Mouse (Mus musculus) forebrain, embryonic 16.5 days (tissue): ENCODE data around the gene BC035947. TPM values are rescaled to one million over a fixed set of nuclear protein-coding genes. Genes with fewer than 3 reads are reported as not detected.
A peak's percentile ranks its signal among the peaks of the same experiment; 100 is the strongest.

ENCODE experiments used
- ATAC-seq: fragments of 200-750 bp; cut with Nextera tagmentation; 2 replicates; pipeline ENCODE4 v1.8.0; 2017; ENCODE audit warnings: mild to moderate bottlenecking, moderate library complexity
- H3K27ac ChIP-seq: fragments of 300-500 bp; sonication (generic); 2 replicates; pipeline ENCODE4 v1.5.1; 2014; ENCODE audit warnings: low read length, control low read depth
- H3K27me3 ChIP-seq: fragments of 300-500 bp; sonication (generic); replicated peaks from 2 replicates; pipeline ENCODE4 v1.6.1; 2014; ENCODE audit warnings: low read length; ENCODE audit not compliant: control insufficient read depth, insufficient read depth
- H3K36me3 ChIP-seq: fragments of 300-500 bp; sonication (generic); 2 replicates; pipeline ENCODE4 v1.6.1; 2014; ENCODE audit not compliant: control insufficient read depth, insufficient read depth
- H3K4me1 ChIP-seq: fragments of 300-500 bp; sonication (generic); replicated peaks from 2 replicates; pipeline ENCODE4 v1.6.1; 2014; ENCODE audit warnings: low read length; ENCODE audit not compliant: control insufficient read depth, insufficient read depth
- H3K4me2 ChIP-seq: fragments of 300-500 bp; sonication (generic); 2 replicates; pipeline ENCODE4 v1.6.1; 2014; ENCODE audit warnings: mild to moderate bottlenecking, low read length, control low read depth
- H3K4me3 ChIP-seq: fragments of 300-500 bp; sonication (generic); replicated peaks from 2 replicates; pipeline ENCODE4 v1.5.1; 2014; ENCODE audit warnings: mild to moderate bottlenecking, low read length, control low read depth
- H3K9ac ChIP-seq: fragments of 300-500 bp; sonication (generic); replicated peaks from 2 replicates; pipeline ENCODE4 v1.6.1; 2014; ENCODE audit warnings: low read depth, low read length, control low read depth
- H3K9me3 ChIP-seq: fragments of 300-500 bp; sonication (generic); 2 replicates; pipeline ENCODE4 v1.6.1; 2016; ENCODE audit warnings: low read length; ENCODE audit not compliant: control insufficient read depth
- WGBS: fragments of 180-500 bp; shearing (Covaris S2); extraction: QIAGEN DNeasy Blood & Tissue Kit; methylation state at CpG from one replicate; pipeline ENCODE4 v1.1.7; 2014; 5-methylcytosine and 5-hydroxymethylcytosine counted together
- polyA plus RNA-seq: library from polyadenylated mRNA; unstranded; fragments of >200 nt; fragmentation: Nextera tagmentation; extraction: Ambion mirVana; gene quantifications from 2 replicates; pipeline ENCODE4 v1.2.1, GENCODE M21; 2015

The BC035947 gene
- polyA plus RNA-seq, 1 experiment from 2014 or later = 0.46 TPM

DNA sequence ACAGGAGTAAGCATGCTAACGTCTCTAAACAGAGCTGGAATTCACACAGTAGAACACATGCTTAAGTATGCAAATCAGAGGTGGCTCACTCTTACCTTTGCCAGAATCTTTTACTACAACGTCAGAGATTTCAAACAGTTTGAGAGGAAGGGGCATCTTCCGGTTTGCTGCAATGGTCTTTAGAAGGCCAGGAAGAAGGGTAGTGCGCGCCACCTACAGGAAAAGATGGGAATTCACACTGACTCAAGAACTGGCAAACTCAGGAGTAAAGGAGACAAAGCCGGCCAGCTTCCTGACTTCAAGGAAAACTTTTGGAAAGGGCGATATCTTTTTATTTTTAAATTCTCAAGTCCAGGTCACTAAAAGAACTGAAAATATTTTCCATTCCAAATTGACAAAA lies 57.3 kb downstream of the BC035947 start:
- peaks cover 23% of the 10 kb centered on the region for H3K36me3 ChIP-seq
- 26% methylated on average over 7 of the region's 7 CpGs for WGBS
- H3K4me1 ChIP-seq = no peaks in the 10 kb centered on the region
- no peaks in the 10 kb centered on the region for H3K9me3 ChIP-seq
- ATAC-seq = 0 out of 2 replicates have a peak, but pooled peaks have one; percentile 54
- H3K27me3 ChIP-seq = no peaks in the 10 kb centered on the region
- H3K27ac ChIP-seq = no peak overlapping the region
- no peak overlapping the region for H3K4me2 ChIP-seq
- no peak overlapping the region for H3K9ac ChIP-seq
- H3K4me3 ChIP-seq = no peak overlapping the region

DNA sequence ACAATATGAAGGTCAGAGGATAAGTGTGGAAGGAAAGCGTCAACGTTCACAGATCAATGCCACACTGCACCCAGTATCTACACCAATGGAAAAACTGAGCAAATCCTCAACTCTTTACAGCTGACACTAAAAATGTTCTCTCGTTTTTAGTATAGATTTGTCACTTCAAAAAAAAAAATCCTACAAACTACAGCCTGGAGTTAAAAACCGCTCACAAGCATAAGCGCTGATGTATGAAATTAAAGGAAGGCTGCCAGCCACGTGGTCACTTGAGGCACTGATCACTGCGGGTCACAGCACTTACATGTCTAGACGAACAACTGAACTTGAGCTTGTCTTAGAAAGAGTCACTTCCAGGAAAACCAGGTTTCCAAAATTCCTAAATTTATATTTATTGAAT lies 58.1 kb downstream of the BC035947 start:
- H3K36me3 ChIP-seq = peaks cover 20% of the 10 kb centered on the region
- no peak overlapping the region for H3K4me3 ChIP-seq
- no peak for ATAC-seq
- H3K4me1 ChIP-seq = no peaks in the 10 kb centered on the region
- H3K9me3 ChIP-seq = no peaks in the 10 kb centered on the region
- 93% methylated on average over 8 of the region's 8 CpGs for WGBS
- H3K4me2 ChIP-seq = no peak overlapping the region
- no peaks in the 10 kb centered on the region for H3K27me3 ChIP-seq
- H3K27ac ChIP-seq = no peak overlapping the region
- H3K9ac ChIP-seq = no peak overlapping the region

DNA sequence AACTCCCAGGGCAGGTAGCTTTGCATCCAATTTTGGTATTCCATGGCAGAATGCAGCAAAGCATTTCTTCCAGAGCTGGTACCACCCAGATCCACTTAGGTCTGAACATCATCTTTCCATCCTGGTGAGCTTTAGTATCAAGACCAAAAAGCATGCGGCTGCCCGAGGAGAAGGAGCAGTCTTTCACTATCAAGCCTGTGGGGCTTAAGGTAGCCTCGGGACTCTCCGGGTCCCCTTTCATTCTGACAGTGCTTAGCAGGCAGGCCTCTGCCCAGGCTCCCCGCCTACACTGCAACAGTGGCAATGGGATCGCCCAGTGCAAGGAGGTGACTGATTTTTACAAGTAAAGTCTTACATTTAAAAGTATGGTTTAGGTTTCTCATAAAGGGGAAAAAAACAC lies 59.4 kb downstream of the BC035947 start:
- Histone ChIP-seq H3K4me3 (no peak overlapping the region), H3K36me3 (peaks cover 18% of the 10 kb centered on the region), H3K4me1 (no peaks in the 10 kb centered on the region), H3K27me3 (no peaks in the 10 kb centered on the region), H3K4me2 (no peak overlapping the region), H3K27ac (no peak overlapping the region), H3K9ac (no peak overlapping the region), H3K9me3 (no peaks in the 10 kb centered on the region)
- WGBS = 82% methylated on average over 6 of the region's 6 CpGs
- no peak for ATAC-seq

DNA sequence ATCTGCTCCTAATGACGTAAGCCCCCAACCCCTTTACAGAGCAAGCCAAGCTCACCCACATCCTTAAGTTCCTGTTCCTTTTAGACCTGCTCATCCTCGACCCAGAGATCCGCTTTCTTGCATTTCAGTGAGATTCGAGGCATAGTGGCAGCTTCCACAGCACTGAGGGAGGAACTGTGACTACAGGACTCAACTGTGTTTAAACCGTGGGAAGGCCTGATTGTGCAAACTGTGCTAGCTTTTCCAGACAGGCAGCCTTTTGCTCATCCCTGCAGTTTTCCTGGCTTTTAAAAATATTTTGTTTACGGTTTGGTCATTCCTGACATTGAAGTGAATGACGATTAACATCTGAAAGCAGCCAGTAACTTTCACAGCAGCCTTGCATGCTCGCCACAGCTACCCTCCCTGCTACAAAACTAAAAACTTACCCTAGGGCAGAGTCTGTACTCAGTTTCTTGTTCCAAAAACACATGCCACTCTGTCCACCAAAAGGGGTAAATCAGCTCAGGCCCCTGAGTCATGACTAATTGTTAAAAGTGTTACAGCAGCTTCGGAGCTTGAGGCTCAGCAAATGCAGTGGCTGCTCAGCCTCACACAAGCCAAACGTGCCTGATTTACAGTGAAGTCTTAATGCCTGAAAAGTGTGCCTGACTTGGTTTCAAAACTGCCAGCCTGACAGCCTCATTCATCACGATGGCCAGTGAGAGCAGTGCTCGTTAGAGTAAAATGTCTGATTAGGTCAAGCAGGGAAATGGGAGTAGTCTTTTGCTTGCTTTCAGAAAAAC lies 60.7 kb downstream of the BC035947 start:
- WGBS = 49% methylated on average over 12 of the region's 12 CpGs
- Histone ChIP-seq H3K36me3 (peaks cover 20% of the 10 kb centered on the region), H3K4me2 (no peak overlapping the region), H3K27ac (no peak overlapping the region), H3K4me1 (no peaks in the 10 kb centered on the region), H3K9ac (no peak overlapping the region), H3K4me3 (no peak overlapping the region), H3K9me3 (no peaks in the 10 kb centered on the region), H3K27me3 (no peaks in the 10 kb centered on the region)
- ATAC-seq = peak; percentile 66

DNA sequence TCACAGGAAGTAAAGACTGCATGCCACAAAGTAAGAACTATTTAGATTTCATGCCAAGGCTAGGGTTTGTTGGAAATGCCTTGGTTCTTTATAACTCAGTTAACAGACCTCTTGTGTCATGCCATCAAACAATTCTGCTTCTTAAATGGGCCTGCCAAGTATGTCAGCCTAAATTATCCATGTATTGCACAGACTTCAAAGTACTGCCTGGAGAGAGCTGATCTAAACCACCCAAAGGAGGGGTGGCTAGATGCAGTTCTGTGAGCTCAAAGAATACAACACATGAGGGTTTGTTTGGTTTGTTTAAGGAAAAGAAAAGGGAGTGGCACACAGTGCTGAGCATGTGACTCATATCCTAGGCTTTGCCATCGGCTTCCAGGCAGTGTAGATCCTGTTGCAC lies 63.9 kb downstream of the BC035947 start:
- ATAC-seq = peak; percentile 87
- Histone ChIP-seq H3K9ac (no peak overlapping the region), H3K9me3 (no peaks in the 10 kb centered on the region), H3K4me2 (no peak overlapping the region), H3K4me1 (no peaks in the 10 kb centered on the region), H3K27me3 (no peaks in the 10 kb centered on the region), H3K27ac (no peak overlapping the region), H3K4me3 (no peak overlapping the region), H3K36me3 (peaks cover 9% of the 10 kb centered on the region)
- WGBS = 18% methylated on average over 1 of the region's 1 CpGs

Other genes with a start within 250 kb of the BC035947 start
- 0.43 and 0.89 TPM in 2 replicates for gene Sgpp2, start 201.8 kb downstream of the BC035947 start, polyA plus RNA-seq
- 168 and 172 TPM in 2 replicates for gene Farsb, start 23.3 kb downstream of the BC035947 start, polyA plus RNA-seq
- gene Mogat1, start 1.2 kb downstream of the BC035947 start, polyA plus RNA-seq = 0.66 TPM in 1 of 2 replicates, not detected in the other
- gene Acsl3, start 145.7 kb upstream of the BC035947 start, polyA plus RNA-seq = 87.6 and 91.3 TPM in 2 replicates
- 2.2 and 2.4 TPM in 2 replicates for gene Utp14b, start 145.9 kb upstream of the BC035947 start, polyA plus RNA-seq